Mouse (Mus musculus) left cerebral cortex, postnatal 14 days (tissue): ENCODE measurements at regions not wholly inside any gene's neighbourhood (a gene's known extent, or its start where the extent isn't known, plus 50 kb on each side); places are given as distances from the start of the nearest gene placed in this dataset.

Source experiments
- DNase-seq, 2 experiments: peaks; one replicate each; pipeline ENCODE4 v3.0.0; 2021 to 2022; ENCODE audit warnings: low spot score in 2 of 2, mixed read lengths in 1 of 2
- intact Hi-C: fragments of 180-260 bp; cut with DNase I; formaldehyde crosslinking; loops from one replicate; pipeline ENCODE4 v1.15.1; 2025

- DNase-seq = no peak
- intact Hi-C loops = no loop called here
These were observed 245.6 kb downstream of the Tbc1d1 start for GRCm38 (mm10) chr5:64401737-64402136.

- intact Hi-C loops = no loop called here
These were observed 247.2 kb downstream of the Tbc1d1 start for GRCm38 (mm10) chr5:64403077-64403981.

GRCm38 (mm10) chr5:64403982-64404345, 247.9 kb downstream of the Tbc1d1 start:
- intact Hi-C loops = no loop called here

More at GRCm38 (mm10) chr5:64403077-64403981, 247.2 kb downstream of the Tbc1d1 start:
- no peak for DNase-seq

GRCm38 (mm10) chr5:64404512-64404911, 248.4 kb downstream of the Tbc1d1 start:
- intact Hi-C loops = no loop called here
- no peak for DNase-seq

More at GRCm38 (mm10) chr5:64403982-64404345, 247.9 kb downstream of the Tbc1d1 start:
- DNase-seq = no peak

GRCm38 (mm10) chr5:64408938-64409337, 252.8 kb downstream of the Tbc1d1 start:
- no peak for DNase-seq
- intact Hi-C loops = no loop called here

- peak; percentile 35 to 43 for DNase-seq
- intact Hi-C loops = no loop called here
These were observed 254.5 kb downstream of the Tbc1d1 start for GRCm38 (mm10) chr5:64410621-64411020.

- intact Hi-C loops = no loop called here
- no peak for DNase-seq
These were observed 258.4 kb downstream of the Tbc1d1 start for GRCm38 (mm10) chr5:64414519-64414918.

- intact Hi-C loops = no loop called here
These were observed 263.3 kb downstream of the Tbc1d1 start for GRCm38 (mm10) chr5:64419395-64419794.

GRCm38 (mm10) chr5:64422787-64423587, 266.9 kb downstream of the Tbc1d1 start:
- DNase-seq = no peak
- intact Hi-C loops = no loop called here

More at GRCm38 (mm10) chr5:64419395-64419794, 263.3 kb downstream of the Tbc1d1 start:
- DNase-seq = no peak

GRCm38 (mm10) chr5:64428822-64429221, 272.7 kb downstream of the Tbc1d1 start:
- intact Hi-C loops = no loop called here
- no peak for DNase-seq

GRCm38 (mm10) chr5:64430501-64430900, 274.4 kb downstream of the Tbc1d1 start:
- no peak for DNase-seq
- intact Hi-C loops = no loop called here

GRCm38 (mm10) chr5:64431624-64432023, 275.5 kb downstream of the Tbc1d1 start:
- intact Hi-C loops = no loop called here
- DNase-seq = no peak

- no peak for DNase-seq
- intact Hi-C loops = no loop called here
These were observed 277.7 kb downstream of the Tbc1d1 start for GRCm38 (mm10) chr5:64433786-64434185.

GRCm38 (mm10) chr5:64435491-64435890, 279.4 kb downstream of the Tbc1d1 start:
- intact Hi-C loops = no loop called here

GRCm38 (mm10) chr5:64435958-64436357, 279.9 kb downstream of the Tbc1d1 start:
- intact Hi-C loops = no loop called here
- DNase-seq = no peak

More at GRCm38 (mm10) chr5:64435491-64435890, 279.4 kb downstream of the Tbc1d1 start:
- DNase-seq = no peak

- intact Hi-C loops = no loop called here
- no peak for DNase-seq
These were observed 281.6 kb downstream of the Tbc1d1 start for GRCm38 (mm10) chr5:64437720-64438119.

GRCm38 (mm10) chr5:64438446-64439134, 282.5 kb downstream of the Tbc1d1 start:
- intact Hi-C loops = no loop called here
- DNase-seq = no peak

- no peak for DNase-seq
- intact Hi-C loops = no loop called here
These were observed 291.7 kb downstream of the Tbc1d1 start for GRCm38 (mm10) chr5:64447847-64448246.

- intact Hi-C loops = no loop called here
- DNase-seq = peak in 1 of 2 experiments; percentile 4
These were observed 296.7 kb downstream of the Tbc1d1 start for GRCm38 (mm10) chr5:64452668-64453334.
